Mouse (Mus musculus) midbrain, postnatal 0 days (tissue): ENCODE results near the gene Vkorc1. TPM values are rescaled to one million over a fixed set of nuclear protein-coding genes. Genes with fewer than 3 reads are reported as not detected.
A peak's percentile ranks its signal among the peaks of the same experiment; 100 is the strongest.
"Not testable (repeated sequence)": the region's sequence is repeated elsewhere in the genome, so short reads cannot be mapped to it uniquely, and the experiment has no call there.

Source experiments
- ATAC-seq: fragments of 200-750 bp; cut with Nextera tagmentation; 2 replicates; pipeline ENCODE4 v1.8.0; 2017; ENCODE audit warnings: moderate number of reproducible peaks, mild to moderate bottlenecking, moderate TSS enrichment, moderate library complexity; ENCODE audit not compliant: low FRiP score
- DNase-seq: peaks from one replicate; pipeline ENCODE4 v3.0.0-alpha.2; 2015; ENCODE audit warnings: low spot score
- H3K27ac ChIP-seq: fragments of 300-500 bp; sonication (generic); 2 replicates; pipeline ENCODE4 v1.5.1; 2014; ENCODE audit warnings: low read depth, mild to moderate bottlenecking, low read length, mixed read lengths
- H3K27me3 ChIP-seq: fragments of 300-500 bp; sonication (generic); 2 replicates; pipeline ENCODE4 v1.6.1; 2014; ENCODE audit warnings: low read length, control low read depth, mixed read lengths; ENCODE audit not compliant: insufficient read depth
- H3K36me3 ChIP-seq: fragments of 300-500 bp; sonication (generic); 2 replicates; pipeline ENCODE4 v1.6.1; 2014; ENCODE audit warnings: low read length, control low read depth, mixed read lengths; ENCODE audit not compliant: insufficient read depth
- H3K4me1 ChIP-seq: fragments of 300-500 bp; sonication (generic); 2 replicates; pipeline ENCODE4 v1.6.1; 2014; ENCODE audit warnings: mild to moderate bottlenecking, control low read depth, antibody characterized with exemption, low read length, mixed read lengths; ENCODE audit not compliant: insufficient read depth
- H3K4me2 ChIP-seq: fragments of 300-500 bp; sonication (generic); 2 replicates; pipeline ENCODE4 v1.6.1; 2014; ENCODE audit warnings: low read depth, mild to moderate bottlenecking, low read length, mixed read lengths; ENCODE audit not compliant: poor library complexity, severe bottlenecking
- H3K4me3 ChIP-seq: fragments of 300-500 bp; sonication (generic); 2 replicates; pipeline ENCODE4 v1.5.1; 2014; ENCODE audit warnings: low read depth, mild to moderate bottlenecking, low read length, moderate library complexity
- H3K9ac ChIP-seq: fragments of 300-500 bp; sonication (generic); replicated peaks from 2 replicates; pipeline ENCODE4 v1.6.1; 2014; ENCODE audit warnings: mild to moderate bottlenecking, low read length, moderate library complexity, mixed read lengths; ENCODE audit not compliant: poor library complexity, severe bottlenecking
- H3K9me3 ChIP-seq: fragments of 300-500 bp; sonication (generic); 2 replicates; pipeline ENCODE4 v1.6.1; 2016; ENCODE audit warnings: low read length, control low read depth
- CTCF ChIP-seq: IDR thresholded peaks from 2 replicates; pipeline ENCODE4 v1.5.1; 2016; ENCODE audit warnings: antibody characterized with exemption, mild to moderate bottlenecking
- WGBS: fragments of 180-500 bp; shearing (Covaris S2); extraction: QIAGEN DNeasy Blood & Tissue Kit; methylation state at CpG from one replicate; pipeline ENCODE4 v1.1.7; 2014; 5-methylcytosine and 5-hydroxymethylcytosine counted together
- polyA plus RNA-seq: library from polyadenylated mRNA; unstranded; fragments of >200 nt; fragmentation: Nextera tagmentation; extraction: Ambion mirVana; gene quantifications from 2 replicates; pipeline ENCODE4 v1.2.1, GENCODE M21; 2015
- total RNA-seq: library from RNA; depleted of rRNA; stranded (reverse); fragments of >200 nt; gene quantifications from 2 replicates; pipeline ENCODE4 v1.2.3, GENCODE M21; 2014

The Vkorc1 gene
- total and polyA plus RNA-seq, 2 experiments from 2014 or later: 30.3 to 61.2 TPM

GRCm38 (mm10) chr7:127901772-127902171, 6.4 kb upstream of the Vkorc1 start:
- Histone ChIP-seq H3K4me2 (no peak overlapping the region), H3K4me3 (no peak overlapping the region), H3K9ac (no peak overlapping the region), H3K27ac (no peak overlapping the region), H3K9me3 (no peaks in the 10 kb centered on the region), H3K36me3 (peaks cover 8% of the 10 kb centered on the region; the same call in 1 of the 2 replicates), H3K4me1 (peaks cover 12% of the 10 kb centered on the region; the same call in 1 of the 2 replicates), H3K27me3 (no peaks in the 10 kb centered on the region)
- ATAC-seq (no peak), DNase-seq (no peak)
- 85% methylated on average over 2 of the region's 2 CpGs for WGBS
- TF ChIP-seq CTCF: no peak

GRCm38 (mm10) chr7:127899997-127900396, 4.6 kb upstream of the Vkorc1 start:
- no peaks in the 10 kb centered on the region for H3K27me3 ChIP-seq
- no peak overlapping the region for H3K4me2 ChIP-seq
- ATAC-seq (no peak), DNase-seq (no peak)
- WGBS: 48% methylated on average over 7 of the region's 7 CpGs
- H3K27ac ChIP-seq: no peak overlapping the region
- no peaks in the 10 kb centered on the region for H3K36me3 ChIP-seq
- H3K4me3 ChIP-seq: no peak overlapping the region
- H3K9me3 ChIP-seq: no peaks in the 10 kb centered on the region
- H3K9ac ChIP-seq: no peak overlapping the region
- H3K4me1 ChIP-seq: peaks cover 8% of the 10 kb centered on the region; the same call in 1 of the 2 replicates
- TF ChIP-seq CTCF: no peak

- Histone ChIP-seq H3K36me3 (0 out of 2 replicates have a peak, but pooled peaks cover under 1% of the 10 kb centered on the region), H3K4me2 (no peak overlapping the region), H3K27ac (no peak overlapping the region), H3K27me3 (no peaks in the 10 kb centered on the region), H3K9ac (no peak overlapping the region), H3K9me3 (no peaks in the 10 kb centered on the region), H3K4me3 (no peak overlapping the region), H3K4me1 (no peaks in the 10 kb centered on the region)
- no peak for TF ChIP-seq CTCF
- DNase-seq (no peak), ATAC-seq (no peak)
- 39% methylated on average over 10 of the region's 10 CpGs for WGBS
These were observed 3.0 kb upstream of the Vkorc1 start for GRCm38 (mm10) chr7:127898179-127898956.

GRCm38 (mm10) chr7:127897542-127897941, 2.1 kb upstream of the Vkorc1 start:
- no peak for TF ChIP-seq CTCF
- ATAC-seq: no peak

GRCm38 (mm10) chr7:127896384-127896783, 967 bp upstream of the Vkorc1 start:
- Histone ChIP-seq H3K27ac (no peak overlapping the region), H3K27me3 (no peaks in the 10 kb centered on the region), H3K9ac (no peak overlapping the region), H3K36me3 (peaks cover 15% of the 10 kb centered on the region; the same call in 1 of the 2 replicates), H3K9me3 (no peaks in the 10 kb centered on the region), H3K4me2 (no peak overlapping the region), H3K4me3 (no peak overlapping the region), H3K4me1 (no peaks in the 10 kb centered on the region)
- ATAC-seq (no peak), DNase-seq (peak; percentile 49)
- WGBS: 64% methylated on average over 13 of the region's 13 CpGs
- peak; percentile 78 for TF ChIP-seq CTCF

More at GRCm38 (mm10) chr7:127897542-127897941, 2.1 kb upstream of the Vkorc1 start:
- DNase-seq: no peak
- Histone ChIP-seq H3K27ac (no peak overlapping the region), H3K4me2 (no peak overlapping the region), H3K9me3 (no peaks in the 10 kb centered on the region), H3K4me3 (no peak overlapping the region), H3K36me3 (peaks cover 9% of the 10 kb centered on the region; the same call in 1 of the 2 replicates), H3K27me3 (no peaks in the 10 kb centered on the region), H3K4me1 (no peaks in the 10 kb centered on the region), H3K9ac (no peak overlapping the region)
- WGBS: 91% methylated on average over 7 of the region's 7 CpGs

GRCm38 (mm10) chr7:127895891-127896290, 474 bp upstream of the Vkorc1 start:
- ATAC-seq, H3K9ac ChIP-seq, DNase-seq, H3K9me3 ChIP-seq, H3K27me3 ChIP-seq, H3K4me1 ChIP-seq: not testable (repeated sequence)
- 0 out of 2 replicates have a peak overlapping the region, but pooled peaks have one; percentile 71 for H3K27ac ChIP-seq
- peak overlapping the region; percentile 74; the same call in 1 of the 2 replicates for H3K4me2 ChIP-seq
- H3K36me3 ChIP-seq: peaks cover 15% of the 10 kb centered on the region; the same call in 1 of the 2 replicates
- 72% methylated on average over 7 of the region's 7 CpGs for WGBS
- H3K4me3 ChIP-seq: peak overlapping the region; percentile 60; the same call in 1 of the 2 replicates
